Mouse (Mus musculus) heart, adult 2 months (tissue): Measurements from ENCODE around the gene Cdca3.

Source experiments
- EP300 ChIP-seq: fragments of 200-500 bp; IDR thresholded peaks from 2 replicates; pipeline ENCODE4 v1.6.1; 2011; ENCODE audit warnings: low read depth, low read length, control low read depth; ENCODE audit not compliant: insufficient read depth
- POLR2A ChIP-seq: fragments of 200-500 bp; IDR thresholded peaks from 2 replicates; pipeline ENCODE4 v1.6.1; 2011; ENCODE audit warnings: mild to moderate bottlenecking, low read depth, low read length, control low read depth; ENCODE audit not compliant: insufficient read depth

DNA sequence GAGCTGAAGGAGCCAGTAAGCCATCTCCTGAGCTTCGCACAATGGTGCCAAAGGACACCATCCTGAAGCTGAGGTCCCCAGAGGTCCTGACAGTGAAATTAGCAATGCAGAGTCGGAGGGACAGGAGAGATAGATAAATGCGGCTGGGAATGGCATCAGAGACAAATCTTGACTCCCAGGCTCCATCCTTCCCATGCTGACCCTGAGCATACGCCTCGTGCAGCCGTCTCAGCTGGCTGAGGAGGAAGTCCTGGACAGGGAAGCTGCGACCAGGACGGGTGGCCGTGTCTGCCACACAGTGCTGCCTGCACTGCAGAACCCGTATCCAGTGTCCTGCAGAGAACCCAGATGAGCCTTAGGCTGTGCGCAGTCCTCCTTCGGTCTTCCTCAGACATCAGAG, 25.3 kb downstream of the Cdca3 start:
- TF ChIP-seq EP300 (no peak), POLR2A (no peak)
